Mouse (Mus musculus): ENCODE data around the gene Scaf4. TPM values are rescaled to one million over a fixed set of nuclear protein-coding genes. Genes with fewer than 3 reads are reported as not detected.
A peak's percentile ranks its signal among the peaks of the same experiment; 100 is the strongest.

Gene Scaf4
- polyA plus RNA-seq, 1 experiment from 2014 or later = 17.3 TPM

DNA sequence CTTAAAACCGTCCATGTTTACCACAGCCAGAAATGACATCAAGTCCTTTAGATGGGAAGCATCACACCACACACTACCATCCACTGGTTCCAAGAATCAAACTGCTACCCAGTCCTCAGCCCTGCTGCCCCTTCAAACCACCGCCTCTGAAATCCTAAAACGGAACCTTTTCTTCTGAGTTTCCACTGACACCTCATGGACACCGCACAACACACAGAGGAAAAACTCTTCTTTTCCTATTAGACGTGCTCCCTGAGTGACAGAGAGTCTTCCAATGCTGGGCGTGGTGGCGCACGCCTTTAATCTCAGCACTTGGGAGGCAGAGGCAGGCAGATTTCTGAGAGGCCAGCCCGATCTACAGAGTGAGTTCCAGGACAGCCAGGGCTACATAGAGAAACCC, 2.9 kb downstream of the Scaf4 start:
- Histone ChIP-seq H3K4me2 (ENCODE audit: low read length) (no peak overlapping the region), H3K9me3 (replicated peaks; ENCODE audit: low read length) (no peaks in the 10 kb centered on the region), H3K27ac (no peak overlapping the region), H3K4me3 (replicated peaks; ENCODE audit: low read depth, low read length) (no peak overlapping the region), H3K9ac (ENCODE audit: low read depth, low read length) (no peak overlapping the region), H3K4me1 (replicated peaks; ENCODE audit: insufficient read depth, low read length) (peaks cover 28% of the 10 kb centered on the region), H3K27me3 (ENCODE audit: insufficient read depth, low read length) (no peaks in the 10 kb centered on the region), H3K36me3 (ENCODE audit: insufficient read depth, low read length) (no peaks in the 10 kb centered on the region)
- no peak for ATAC-seq (replicated peaks; ENCODE audit: low FRiP score, low read depth)
- 87% methylated on average over 9 of the region's 9 CpGs for WGBS
- TF ChIP-seq CTCF (IDR thresholded peaks at IDR 0.05; ENCODE audit: low read depth) = no peak
- no peak for DNase-seq (ENCODE audit: low spot score)

DNA sequence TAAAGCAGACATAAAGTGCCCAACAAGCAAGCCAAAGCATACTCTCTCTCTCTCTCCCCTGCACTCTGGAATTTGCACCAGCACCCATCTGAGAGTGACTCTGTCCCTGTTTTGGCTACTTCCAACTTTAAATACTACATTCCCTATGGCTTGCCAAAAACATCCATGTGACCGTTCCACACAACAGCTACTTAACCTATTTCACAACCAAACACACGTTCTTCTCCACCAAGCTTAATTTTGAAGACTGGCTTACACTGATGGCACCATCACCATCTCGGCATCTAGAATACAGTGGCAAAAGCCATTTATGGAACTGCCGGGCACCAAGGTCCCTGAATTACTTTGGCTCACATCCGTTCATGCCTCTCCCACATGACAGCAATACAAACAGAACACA, 3.3 kb downstream of the Scaf4 start:
- no peak for ATAC-seq (replicated peaks; ENCODE audit: low FRiP score, low read depth)
- no peak overlapping the region for H3K9ac ChIP-seq (ENCODE audit: low read depth, low read length)
- no peak for DNase-seq (ENCODE audit: low spot score)
- H3K4me2 ChIP-seq (ENCODE audit: low read length) = no peak overlapping the region
- no peaks in the 10 kb centered on the region for H3K36me3 ChIP-seq (ENCODE audit: insufficient read depth, low read length)
- 78% methylated on average over 5 of the region's 5 CpGs for WGBS
- H3K4me3 ChIP-seq (replicated peaks; ENCODE audit: low read depth, low read length) = no peak overlapping the region
- no peaks in the 10 kb centered on the region for H3K27me3 ChIP-seq (ENCODE audit: insufficient read depth, low read length)
- H3K4me1 ChIP-seq (replicated peaks; ENCODE audit: insufficient read depth, low read length) = peaks cover 28% of the 10 kb centered on the region
- no peaks in the 10 kb centered on the region for H3K9me3 ChIP-seq (replicated peaks; ENCODE audit: low read length)
- H3K27ac ChIP-seq = no peak overlapping the region
- TF ChIP-seq CTCF (IDR thresholded peaks at IDR 0.05; ENCODE audit: low read depth) = no peak

- no peaks in the 10 kb centered on the region for H3K27me3 ChIP-seq (ENCODE audit: insufficient read depth, low read length)
- WGBS = 54% methylated on average over 2 of the region's 2 CpGs
- H3K4me1 ChIP-seq (replicated peaks; ENCODE audit: insufficient read depth, low read length) = peaks cover 28% of the 10 kb centered on the region
- H3K4me2 ChIP-seq (ENCODE audit: low read length) = no peak overlapping the region
- no peak overlapping the region for H3K9ac ChIP-seq (ENCODE audit: low read depth, low read length)
- H3K36me3 ChIP-seq (ENCODE audit: insufficient read depth, low read length) = no peaks in the 10 kb centered on the region
- H3K4me3 ChIP-seq (replicated peaks; ENCODE audit: low read depth, low read length) = no peak overlapping the region
- ATAC-seq (replicated peaks; ENCODE audit: low FRiP score, low read depth) = no peak
- H3K27ac ChIP-seq = no peak overlapping the region
- TF ChIP-seq CTCF (IDR thresholded peaks at IDR 0.05; ENCODE audit: low read depth) = no peak
- no peak for DNase-seq (ENCODE audit: low spot score)
- no peaks in the 10 kb centered on the region for H3K9me3 ChIP-seq (replicated peaks; ENCODE audit: low read length)
Observed at GRCm38 (mm10) chr16:90280515-90280914, 3.8 kb downstream of the Scaf4 start.

- H3K4me1 ChIP-seq (replicated peaks; ENCODE audit: insufficient read depth, low read length) = peaks cover 28% of the 10 kb centered on the region
- ATAC-seq (replicated peaks; ENCODE audit: low FRiP score, low read depth) = no peak
- no peaks in the 10 kb centered on the region for H3K27me3 ChIP-seq (ENCODE audit: insufficient read depth, low read length)
- H3K9ac ChIP-seq (ENCODE audit: low read depth, low read length) = no peak overlapping the region
- H3K36me3 ChIP-seq (ENCODE audit: insufficient read depth, low read length) = no peaks in the 10 kb centered on the region
- H3K4me3 ChIP-seq (replicated peaks; ENCODE audit: low read depth, low read length) = no peak overlapping the region
- DNase-seq (ENCODE audit: low spot score) = no peak
- H3K9me3 ChIP-seq (replicated peaks; ENCODE audit: low read length) = no peaks in the 10 kb centered on the region
- 58% methylated on average over 6 of the region's 6 CpGs for WGBS
- TF ChIP-seq CTCF (IDR thresholded peaks at IDR 0.05; ENCODE audit: low read depth) = no peak
- no peak overlapping the region for H3K27ac ChIP-seq
- H3K4me2 ChIP-seq (ENCODE audit: low read length) = no peak overlapping the region
Observed at GRCm38 (mm10) chr16:90279058-90279457, 5.2 kb downstream of the Scaf4 start.

DNA sequence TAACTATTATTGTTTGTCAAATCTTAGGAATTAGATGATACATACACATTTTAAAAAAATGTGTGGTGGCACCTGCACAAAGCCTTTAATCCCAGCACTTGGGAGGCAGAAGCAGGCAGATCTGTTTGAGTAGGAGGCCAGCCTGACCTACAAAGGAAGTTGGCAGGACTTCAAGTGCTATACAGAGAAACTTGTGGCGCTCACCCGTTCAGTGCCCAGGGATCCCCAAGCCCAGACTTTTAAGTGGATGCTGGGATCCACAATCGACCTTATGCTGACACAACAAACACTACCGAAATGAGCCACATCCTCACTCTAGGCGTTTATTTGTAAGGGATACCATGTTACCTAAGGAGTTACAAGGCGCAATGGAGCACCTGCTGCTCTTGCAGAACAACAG, 8.8 kb downstream of the Scaf4 start:
- no peak overlapping the region for H3K27ac ChIP-seq
- no peaks in the 10 kb centered on the region for H3K36me3 ChIP-seq (ENCODE audit: insufficient read depth, low read length)
- H3K9me3 ChIP-seq (replicated peaks; ENCODE audit: low read length) = no peaks in the 10 kb centered on the region
- DNase-seq (ENCODE audit: low spot score) (no peak), ATAC-seq (replicated peaks; ENCODE audit: low FRiP score, low read depth) (no peak)
- no peak overlapping the region for H3K4me3 ChIP-seq (replicated peaks; ENCODE audit: low read depth, low read length)
- no peaks in the 10 kb centered on the region for H3K27me3 ChIP-seq (ENCODE audit: insufficient read depth, low read length)
- H3K9ac ChIP-seq (ENCODE audit: low read depth, low read length) = no peak overlapping the region
- H3K4me1 ChIP-seq (replicated peaks; ENCODE audit: insufficient read depth, low read length) = peaks cover 8% of the 10 kb centered on the region; the same call in 1 of the 2 replicates
- TF ChIP-seq CTCF (IDR thresholded peaks at IDR 0.05; ENCODE audit: low read depth) = no peak
- 86% methylated on average over 6 of the region's 6 CpGs for WGBS
- no peak overlapping the region for H3K4me2 ChIP-seq (ENCODE audit: low read length)

GRCm38 (mm10) chr16:90266581-90266980, 17.7 kb downstream of the Scaf4 start:
- ATAC-seq (replicated peaks; ENCODE audit: low FRiP score, low read depth) = no peak
- Histone ChIP-seq H3K27ac (no peak overlapping the region), H3K4me1 (replicated peaks; ENCODE audit: insufficient read depth, low read length) (peaks cover 4% of the 10 kb centered on the region; the same call in 1 of the 2 replicates), H3K9me3 (replicated peaks; ENCODE audit: low read length) (no peaks in the 10 kb centered on the region), H3K4me3 (replicated peaks; ENCODE audit: low read depth, low read length) (no peak overlapping the region), H3K27me3 (ENCODE audit: insufficient read depth, low read length) (no peaks in the 10 kb centered on the region), H3K36me3 (ENCODE audit: insufficient read depth, low read length) (no peaks in the 10 kb centered on the region), H3K9ac (ENCODE audit: low read depth, low read length) (no peak overlapping the region), H3K4me2 (ENCODE audit: low read length) (no peak overlapping the region)
- peak; percentile 25 for DNase-seq (ENCODE audit: low spot score)
- TF ChIP-seq CTCF (IDR thresholded peaks at IDR 0.05; ENCODE audit: low read depth) = no peak
- WGBS = 6% methylated on average over 1 of the region's 1 CpGs

DNA sequence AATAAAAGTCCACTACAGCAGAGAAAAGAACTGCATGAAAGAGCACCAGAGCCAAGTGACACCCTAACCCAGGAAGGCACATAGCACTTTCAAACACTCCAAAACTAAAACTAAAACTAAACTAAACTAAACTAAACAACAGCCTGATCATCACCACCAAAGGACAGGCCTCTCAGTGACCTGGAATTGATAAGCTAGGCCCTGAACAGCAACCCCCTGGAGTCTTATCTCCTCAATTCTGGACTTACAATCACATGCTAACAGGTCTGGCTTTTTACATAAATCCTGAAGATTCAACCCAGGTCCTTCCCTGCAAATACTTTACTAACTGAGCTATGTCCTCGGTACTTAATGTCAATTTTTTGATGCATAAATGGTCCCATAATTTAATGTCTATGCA, 19.2 kb downstream of the Scaf4 start:
- WGBS = 70% methylated on average over 1 of the region's 1 CpGs
- 0 out of 2 replicates have a peak, but pooled peaks cover 5% of the 10 kb centered on the region for H3K36me3 ChIP-seq (ENCODE audit: insufficient read depth, low read length)
- DNase-seq (ENCODE audit: low spot score) (no peak), ATAC-seq (replicated peaks; ENCODE audit: low FRiP score, low read depth) (no peak)
- H3K27ac ChIP-seq = no peak overlapping the region
- H3K4me2 ChIP-seq (ENCODE audit: low read length) = no peak overlapping the region
- no peak overlapping the region for H3K4me3 ChIP-seq (replicated peaks; ENCODE audit: low read depth, low read length)
- H3K4me1 ChIP-seq (replicated peaks; ENCODE audit: insufficient read depth, low read length) = peaks cover 4% of the 10 kb centered on the region; the same call in 1 of the 2 replicates
- no peak for TF ChIP-seq CTCF (IDR thresholded peaks at IDR 0.05; ENCODE audit: low read depth)
- H3K27me3 ChIP-seq (ENCODE audit: insufficient read depth, low read length) = no peaks in the 10 kb centered on the region
- H3K9ac ChIP-seq (ENCODE audit: low read depth, low read length) = no peak overlapping the region
- H3K9me3 ChIP-seq (replicated peaks; ENCODE audit: low read length) = no peaks in the 10 kb centered on the region
